Mouse (Mus musculus) forebrain, embryonic 13.5 days (tissue): ENCODE measurements around the gene Fam129a. TPM values are rescaled to one million over a fixed set of nuclear protein-coding genes. Genes with fewer than 3 reads are reported as not detected.

Experiments used
- ATAC-seq: fragments of 200-750 bp; cut with Nextera tagmentation; 2 replicates; pipeline ENCODE4 v1.8.0; 2017
- H3K27ac ChIP-seq: fragments of 300-500 bp; sonication (generic); 2 replicates; pipeline ENCODE4 v1.5.1; 2015; ENCODE audit warnings: inconsistent platforms, mild to moderate bottlenecking, moderate library complexity
- H3K27me3 ChIP-seq: fragments of 300-500 bp; sonication (generic); 2 replicates; pipeline ENCODE4 v1.6.1; 2015; ENCODE audit warnings: mild to moderate bottlenecking, inconsistent platforms
- H3K36me3 ChIP-seq: fragments of 300-500 bp; sonication (generic); 2 replicates; pipeline ENCODE4 v1.6.1; 2015; ENCODE audit warnings: mild to moderate bottlenecking, inconsistent platforms; ENCODE audit not compliant: poor library complexity, severe bottlenecking
- H3K4me1 ChIP-seq: fragments of 300-500 bp; sonication (generic); 2 replicates; pipeline ENCODE4 v1.6.1; 2015; ENCODE audit warnings: inconsistent platforms
- H3K4me2 ChIP-seq: fragments of 300-500 bp; sonication (generic); 2 replicates; pipeline ENCODE4 v1.6.1; 2015; ENCODE audit warnings: inconsistent platforms, mild to moderate bottlenecking, moderate library complexity
- H3K4me3 ChIP-seq: fragments of 300-500 bp; sonication (generic); 2 replicates; pipeline ENCODE4 v1.5.1; 2015; ENCODE audit warnings: mild to moderate bottlenecking, inconsistent platforms
- H3K9ac ChIP-seq: fragments of 300-500 bp; sonication (generic); 2 replicates; pipeline ENCODE4 v1.6.1; 2015; ENCODE audit warnings: mild to moderate bottlenecking, inconsistent platforms
- H3K9me3 ChIP-seq: fragments of 300-500 bp; sonication (generic); replicated peaks from 2 replicates; pipeline ENCODE4 v1.6.1; 2016; ENCODE audit warnings: inconsistent platforms
- WGBS: fragments of 180-500 bp; shearing (Covaris S2); methylation state at CpG from one replicate; pipeline ENCODE4 v1.1.7; 2015; 5-methylcytosine and 5-hydroxymethylcytosine counted together
- polyA plus RNA-seq: library from polyadenylated mRNA; unstranded; fragments of >200 nt; fragmentation: Nextera tagmentation; extraction: Ambion mirVana; gene quantifications from 2 replicates; pipeline ENCODE4 v1.2.1, GENCODE M21; 2015

The Fam129a gene
- polyA plus RNA-seq, 1 experiment from 2014 or later = 1.3 TPM

DNA sequence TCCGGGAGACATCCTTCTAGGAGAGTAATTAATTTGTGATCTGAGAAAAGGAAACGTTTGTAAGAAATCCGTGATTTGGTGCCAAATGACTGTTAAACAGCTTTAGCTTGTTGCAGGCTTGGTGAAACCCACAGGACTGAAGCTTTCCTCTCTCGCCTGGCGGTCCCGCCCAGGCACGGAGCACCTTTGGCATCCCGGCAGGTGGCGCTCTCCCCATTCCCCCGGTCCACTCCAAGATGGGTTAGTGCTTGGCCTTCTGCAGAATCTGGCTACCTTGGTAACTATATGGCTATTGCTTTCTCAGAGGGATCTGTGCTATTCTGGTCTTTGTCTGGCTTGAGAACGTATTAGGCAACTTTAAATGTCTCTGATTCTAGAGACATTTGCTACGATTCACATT lies 6.6 kb upstream of the Fam129a start:
- H3K9me3 ChIP-seq = no peaks in the 10 kb centered on the region
- no peaks in the 10 kb centered on the region for H3K27me3 ChIP-seq
- WGBS = 18% methylated on average over 12 of the region's 12 CpGs
- peak; percentile 76 for ATAC-seq
- no peak overlapping the region for H3K4me3 ChIP-seq
- H3K9ac ChIP-seq = no peak overlapping the region
- H3K4me2 ChIP-seq = no peak overlapping the region
- peaks cover 3% of the 10 kb centered on the region; the same call in 1 of the 2 replicates for H3K4me1 ChIP-seq
- no peaks in the 10 kb centered on the region for H3K36me3 ChIP-seq
- H3K27ac ChIP-seq = no peak overlapping the region

DNA sequence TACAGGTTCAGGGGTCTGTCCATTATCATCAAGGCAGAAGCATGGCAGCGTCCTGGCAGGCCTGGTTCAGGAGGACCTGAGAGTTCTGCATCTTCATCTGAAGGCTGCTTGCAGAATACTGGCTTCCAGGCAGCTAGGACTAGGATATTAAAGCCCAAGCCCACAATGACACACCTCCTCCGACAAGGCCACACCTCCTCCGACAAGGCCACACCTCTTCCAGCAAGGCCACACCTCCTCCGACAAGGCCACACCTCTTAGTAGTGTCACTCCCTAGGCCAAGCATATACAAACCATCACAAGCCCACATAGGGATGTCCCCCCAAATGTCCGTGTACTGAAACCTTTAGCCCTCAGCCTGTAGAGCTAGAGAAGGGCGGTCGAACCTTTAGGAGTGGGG lies 2.3 kb upstream of the Fam129a start:
- H3K27me3 ChIP-seq = peaks cover 30% of the 10 kb centered on the region
- no peak overlapping the region for H3K4me2 ChIP-seq
- ATAC-seq = no peak; the same call in 1 of the 2 replicates
- no peak overlapping the region for H3K27ac ChIP-seq
- H3K4me1 ChIP-seq = peaks cover 12% of the 10 kb centered on the region
- WGBS = 71% methylated on average over 7 of the region's 7 CpGs
- no peak overlapping the region for H3K9ac ChIP-seq
- no peak overlapping the region for H3K4me3 ChIP-seq
- H3K9me3 ChIP-seq = no peaks in the 10 kb centered on the region
- no peaks in the 10 kb centered on the region for H3K36me3 ChIP-seq

DNA sequence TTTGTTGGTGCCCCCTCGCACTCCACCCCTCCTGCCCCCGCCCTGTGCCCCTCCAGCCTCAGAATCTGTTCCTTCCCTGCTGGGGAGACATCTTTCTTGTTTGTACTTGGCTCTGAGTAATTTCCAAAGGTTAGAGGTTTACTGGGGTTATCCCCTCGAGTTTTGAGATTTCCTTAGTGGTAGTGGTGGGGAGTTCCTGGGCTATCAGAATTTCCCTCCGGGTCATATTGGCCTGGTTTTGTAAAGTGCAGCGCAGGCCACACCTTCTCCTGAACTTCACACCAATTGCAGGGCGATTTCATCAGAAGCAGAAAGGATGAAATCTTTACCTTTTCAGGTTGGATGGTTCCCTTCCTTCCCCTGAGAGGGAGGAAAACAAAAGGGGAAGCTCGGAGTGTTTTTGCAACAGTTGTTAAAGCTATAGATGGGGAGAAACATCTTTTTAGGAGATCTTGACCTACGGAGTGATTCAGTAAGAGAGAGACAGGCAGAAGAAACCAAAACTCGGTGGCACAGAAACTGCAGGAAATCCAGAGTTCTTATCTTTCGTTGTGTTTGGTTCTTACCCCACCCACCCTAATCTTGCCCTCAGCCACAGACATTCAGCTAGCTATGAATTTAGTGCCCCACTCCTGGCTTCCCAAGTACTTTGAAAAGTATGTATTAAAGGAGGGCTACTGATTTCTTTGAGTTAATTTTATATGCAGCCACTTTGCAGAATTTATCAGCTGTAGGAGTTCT lies 1.0 kb downstream of the Fam129a start:
- no peak overlapping the region; the same call in 1 of the 2 replicates for H3K9ac ChIP-seq
- 35% methylated on average over 10 of the region's 10 CpGs for WGBS
- ATAC-seq = no peak
- H3K4me2 ChIP-seq = peak overlapping the region; percentile 74
- H3K27me3 ChIP-seq = peaks cover 30% of the 10 kb centered on the region
- H3K4me3 ChIP-seq = peak overlapping the region; percentile 40
- no peaks in the 10 kb centered on the region for H3K36me3 ChIP-seq
- no peak overlapping the region for H3K27ac ChIP-seq
- peaks cover 9% of the 10 kb centered on the region for H3K4me1 ChIP-seq
- H3K9me3 ChIP-seq = no peaks in the 10 kb centered on the region

DNA sequence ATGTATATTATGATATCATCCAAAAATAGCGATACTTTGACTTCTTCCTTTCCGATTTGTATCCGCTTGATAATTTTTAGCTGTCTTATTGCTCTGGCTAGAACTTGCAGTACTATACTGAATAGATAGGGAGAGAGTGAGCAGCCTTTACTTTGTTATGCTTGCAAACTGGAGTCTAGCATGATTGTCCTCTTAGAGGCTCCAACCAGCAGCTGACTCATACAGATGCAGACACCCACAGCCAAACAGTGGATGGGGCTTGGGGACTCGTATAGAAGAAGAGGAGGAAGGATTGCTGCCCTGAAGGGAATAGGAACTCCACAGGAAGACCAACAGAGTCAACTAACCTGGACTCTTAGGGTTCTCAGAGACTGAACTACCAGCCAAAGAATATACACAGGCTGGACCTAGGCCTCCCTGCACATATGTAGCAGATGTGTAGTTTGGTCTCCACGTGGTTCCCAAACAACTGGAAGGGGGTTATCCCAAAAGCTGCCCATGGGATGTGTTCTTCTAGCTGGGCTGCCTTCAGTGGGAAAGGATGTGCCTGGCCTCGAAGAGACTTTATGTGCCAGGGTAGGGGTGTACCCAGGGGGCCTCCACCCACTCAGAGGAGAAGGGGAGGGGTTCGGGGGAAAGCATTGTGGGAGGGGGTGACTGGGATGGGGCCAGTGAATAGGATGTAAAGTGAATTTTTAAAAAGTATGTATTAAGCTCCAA lies 1.8 kb downstream of the Fam129a start:
- ATAC-seq = no peak
- H3K4me3 ChIP-seq = no peak overlapping the region
- H3K4me1 ChIP-seq = peaks cover 9% of the 10 kb centered on the region
- peaks cover 30% of the 10 kb centered on the region for H3K27me3 ChIP-seq
- no peak overlapping the region for H3K9ac ChIP-seq
- no peak overlapping the region for H3K4me2 ChIP-seq
- no peaks in the 10 kb centered on the region for H3K36me3 ChIP-seq
- no peak overlapping the region for H3K27ac ChIP-seq
- no peaks in the 10 kb centered on the region for H3K9me3 ChIP-seq
- WGBS = 84% methylated on average over 7 of the region's 7 CpGs

DNA sequence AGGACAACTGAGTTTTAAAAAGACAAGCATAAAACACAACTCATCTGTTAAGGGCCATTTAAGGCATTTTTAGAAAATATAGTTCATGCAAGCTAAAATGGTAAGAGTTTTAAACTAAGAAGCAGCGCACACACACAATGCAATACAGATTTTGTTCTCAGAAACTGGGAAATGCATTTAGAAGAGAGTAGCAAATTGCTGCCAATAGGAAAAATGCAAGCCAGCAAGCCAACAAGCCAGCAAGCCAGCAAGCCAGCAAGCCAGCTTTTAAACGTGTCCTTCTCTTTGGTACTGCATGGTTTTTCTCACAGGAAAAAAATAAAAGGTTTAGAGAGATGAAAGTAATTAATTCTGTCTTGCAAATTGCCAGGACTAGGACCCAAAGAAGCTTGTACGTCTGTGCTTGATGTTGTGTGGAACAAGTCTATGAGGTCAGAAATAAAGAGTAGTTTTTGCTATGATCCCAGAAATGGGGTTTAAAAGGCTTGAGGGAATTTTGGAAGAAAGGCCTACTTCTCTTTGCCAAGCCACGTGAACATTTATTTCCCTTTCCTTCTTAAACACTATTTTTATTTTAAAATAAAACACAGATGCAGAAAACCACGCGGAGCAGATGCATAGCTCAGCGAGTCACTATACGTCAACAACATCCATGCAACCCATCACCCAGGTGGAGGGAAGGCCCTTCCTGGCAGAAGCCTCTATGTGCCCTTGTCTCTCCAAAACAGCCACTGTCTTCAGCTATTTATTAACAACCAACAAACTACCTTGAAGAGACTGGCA lies 9.4 kb downstream of the Fam129a start:
- H3K27me3 ChIP-seq = peaks cover 9% of the 10 kb centered on the region; the same call in 1 of the 2 replicates
- H3K27ac ChIP-seq = no peak overlapping the region
- no peak overlapping the region for H3K9ac ChIP-seq
- H3K4me1 ChIP-seq = no peaks in the 10 kb centered on the region
- H3K9me3 ChIP-seq = no peaks in the 10 kb centered on the region
- no peaks in the 10 kb centered on the region for H3K36me3 ChIP-seq
- no peak overlapping the region for H3K4me3 ChIP-seq
- 81% methylated on average over 8 of the region's 8 CpGs for WGBS
- H3K4me2 ChIP-seq = no peak overlapping the region
- ATAC-seq = no peak

DNA sequence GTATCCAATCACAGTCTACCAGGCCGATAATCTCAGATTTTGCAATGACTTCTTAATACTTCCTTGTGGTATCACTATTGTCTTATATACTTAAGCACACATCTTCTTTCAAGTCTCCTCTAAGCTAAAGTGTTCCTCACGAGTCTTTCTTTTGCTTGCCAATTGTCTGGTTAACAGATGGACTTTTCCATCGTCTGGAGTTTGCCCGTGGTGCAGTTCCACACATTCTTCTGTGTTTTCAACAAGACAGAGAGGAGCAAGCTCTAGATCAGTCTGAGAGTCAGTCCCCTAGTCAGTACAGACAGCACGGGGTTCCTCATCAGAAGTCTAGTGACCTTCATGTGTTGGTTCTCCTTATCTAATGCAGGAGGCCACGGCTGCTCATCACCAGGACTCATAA lies 10.5 kb downstream of the Fam129a start:
- no peak overlapping the region for H3K4me2 ChIP-seq
- no peak for ATAC-seq
- no peak overlapping the region for H3K4me3 ChIP-seq
- WGBS = 88% methylated on average over 6 of the region's 6 CpGs
- peaks cover 9% of the 10 kb centered on the region; the same call in 1 of the 2 replicates for H3K27me3 ChIP-seq
- no peaks in the 10 kb centered on the region for H3K9me3 ChIP-seq
- no peak overlapping the region for H3K27ac ChIP-seq
- H3K36me3 ChIP-seq = no peaks in the 10 kb centered on the region
- H3K4me1 ChIP-seq = peaks cover 7% of the 10 kb centered on the region; the same call in 1 of the 2 replicates
- no peak overlapping the region for H3K9ac ChIP-seq

DNA sequence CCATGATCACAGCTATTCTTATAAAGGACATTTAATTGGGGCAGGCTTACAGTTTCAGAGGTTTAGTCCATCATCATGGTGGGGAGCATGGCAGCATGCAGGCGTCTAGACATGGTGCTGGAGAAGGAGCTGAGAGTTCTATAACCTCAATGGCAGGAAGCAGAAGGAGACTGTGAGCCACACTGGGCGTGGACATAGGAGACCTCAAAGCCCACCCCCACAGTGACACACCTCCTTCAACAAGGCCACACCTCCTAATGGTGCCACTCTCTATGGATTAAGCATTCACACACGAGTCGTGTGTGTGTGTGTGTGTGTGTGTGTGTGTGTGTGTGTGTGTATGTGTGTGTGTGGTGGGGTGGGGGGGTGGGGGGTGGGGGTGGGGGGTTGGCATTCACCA lies 11.0 kb downstream of the Fam129a start:
- H3K4me2 ChIP-seq = no peak overlapping the region
- 61% methylated on average over 2 of the region's 4 CpGs for WGBS
- H3K4me3 ChIP-seq = no peak overlapping the region
- no peaks in the 10 kb centered on the region for H3K36me3 ChIP-seq
- no peak overlapping the region for H3K27ac ChIP-seq
- ATAC-seq = no peak
- peaks cover 7% of the 10 kb centered on the region; the same call in 1 of the 2 replicates for H3K4me1 ChIP-seq
- peaks cover 9% of the 10 kb centered on the region; the same call in 1 of the 2 replicates for H3K27me3 ChIP-seq
- H3K9ac ChIP-seq = no peak overlapping the region
- H3K9me3 ChIP-seq = no peaks in the 10 kb centered on the region

DNA sequence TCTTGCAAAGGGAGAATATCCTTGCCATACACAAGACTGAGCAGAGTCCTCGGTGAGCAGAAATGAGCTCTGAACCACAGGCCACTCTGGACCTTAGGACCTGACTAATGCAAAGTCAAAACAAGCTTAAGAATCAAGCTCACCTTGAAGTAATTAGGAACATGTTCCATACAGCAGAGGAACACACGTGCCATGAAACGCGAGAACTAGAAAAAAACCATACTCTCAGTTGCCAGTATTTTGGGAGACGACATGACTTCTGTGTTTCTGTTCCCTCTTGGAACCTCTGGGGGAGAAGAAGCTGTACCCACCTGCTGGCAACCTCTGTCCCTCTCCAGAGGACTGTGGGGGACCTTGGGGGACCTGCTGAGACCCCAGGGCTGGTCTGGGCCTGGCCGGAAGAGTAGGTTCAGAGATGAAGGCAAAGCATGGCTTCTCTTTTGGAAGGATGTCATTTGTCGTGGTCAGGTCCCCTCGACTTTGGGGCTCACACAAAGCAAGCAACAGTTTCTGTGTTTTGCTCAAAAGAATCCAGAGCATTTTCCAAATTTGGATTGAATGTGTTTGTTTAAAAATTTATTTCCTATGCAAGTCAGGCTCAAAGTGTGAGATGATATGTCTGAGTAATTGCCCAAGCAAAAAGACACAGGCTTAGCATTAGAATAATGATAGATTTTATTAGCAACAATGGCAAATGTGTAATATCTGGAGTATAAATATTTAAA lies 12.6 kb downstream of the Fam129a start:
- no peak overlapping the region for H3K4me3 ChIP-seq
- WGBS = 91% methylated on average over 8 of the region's 8 CpGs

DNA sequence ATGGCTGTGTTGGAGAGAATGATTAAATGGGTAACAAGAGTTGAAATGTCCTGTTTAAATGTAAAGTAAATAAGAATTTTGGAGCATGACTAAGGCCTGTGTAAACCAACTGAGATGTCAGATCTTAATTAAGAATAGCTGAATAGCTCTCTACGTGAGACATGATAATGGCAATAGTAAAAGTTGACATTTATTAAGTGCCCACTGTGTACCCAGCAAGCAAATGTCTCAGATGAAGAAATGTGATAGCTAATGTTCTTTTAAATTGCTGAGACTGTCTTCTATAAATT lies 13.1 kb downstream of the Fam129a start:
- 60% methylated on average over 1 of the region's 1 CpGs for WGBS
- no peak overlapping the region for H3K9ac ChIP-seq
- H3K27ac ChIP-seq = no peak overlapping the region
- no peaks in the 10 kb centered on the region for H3K9me3 ChIP-seq
- no peak for ATAC-seq
- no peak overlapping the region for H3K4me3 ChIP-seq
- peaks cover 9% of the 10 kb centered on the region; the same call in 1 of the 2 replicates for H3K27me3 ChIP-seq
- peaks cover 7% of the 10 kb centered on the region; the same call in 1 of the 2 replicates for H3K4me1 ChIP-seq
- no peaks in the 10 kb centered on the region for H3K36me3 ChIP-seq
- H3K4me2 ChIP-seq = no peak overlapping the region

More for the DNA sequence above, 12.6 kb downstream of the Fam129a start:
- no peak for ATAC-seq
- Histone ChIP-seq H3K27me3 (peaks cover 9% of the 10 kb centered on the region; the same call in 1 of the 2 replicates), H3K9me3 (no peaks in the 10 kb centered on the region), H3K4me2 (no peak overlapping the region), H3K27ac (no peak overlapping the region), H3K9ac (no peak overlapping the region), H3K4me1 (peaks cover 7% of the 10 kb centered on the region; the same call in 1 of the 2 replicates), H3K36me3 (no peaks in the 10 kb centered on the region)

DNA sequence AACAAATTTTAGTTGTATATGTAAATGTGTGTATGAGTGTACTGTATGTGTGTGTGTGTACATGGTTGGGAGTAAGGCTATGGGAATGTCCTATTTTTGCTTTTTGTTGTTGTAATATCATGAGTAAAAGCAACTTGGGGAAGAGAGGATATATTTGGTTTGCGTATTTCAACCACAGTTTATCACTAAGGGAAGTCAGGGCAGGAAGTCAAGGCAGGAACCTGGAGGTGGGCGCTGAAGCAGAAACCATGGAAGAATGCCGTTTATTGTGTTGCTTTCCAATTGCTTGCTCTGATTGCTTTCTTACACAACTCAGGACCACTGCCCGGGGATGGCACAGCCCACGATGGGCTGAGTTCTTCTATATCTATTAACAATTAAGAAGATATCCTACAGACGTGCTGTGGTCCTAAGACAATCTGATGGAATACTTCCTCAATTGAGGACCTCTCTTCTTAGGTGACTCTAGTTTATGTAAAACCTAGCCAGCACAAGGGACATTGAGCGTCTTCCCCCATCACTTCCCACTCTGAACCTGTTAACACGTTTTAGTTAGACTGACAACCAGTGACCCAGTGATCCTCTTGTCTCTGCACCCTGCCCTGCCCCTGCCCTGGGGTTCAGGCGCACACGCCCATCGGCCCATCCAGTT lies 13.7 kb downstream of the Fam129a start:
- no peak for ATAC-seq
- Histone ChIP-seq H3K4me2 (no peak overlapping the region), H3K4me3 (no peak overlapping the region), H3K9ac (no peak overlapping the region), H3K9me3 (no peaks in the 10 kb centered on the region), H3K36me3 (no peaks in the 10 kb centered on the region), H3K4me1 (peaks cover 7% of the 10 kb centered on the region; the same call in 1 of the 2 replicates), H3K27ac (no peak overlapping the region), H3K27me3 (peaks cover 9% of the 10 kb centered on the region; the same call in 1 of the 2 replicates)
- 84% methylated on average over 11 of the region's 11 CpGs for WGBS

DNA sequence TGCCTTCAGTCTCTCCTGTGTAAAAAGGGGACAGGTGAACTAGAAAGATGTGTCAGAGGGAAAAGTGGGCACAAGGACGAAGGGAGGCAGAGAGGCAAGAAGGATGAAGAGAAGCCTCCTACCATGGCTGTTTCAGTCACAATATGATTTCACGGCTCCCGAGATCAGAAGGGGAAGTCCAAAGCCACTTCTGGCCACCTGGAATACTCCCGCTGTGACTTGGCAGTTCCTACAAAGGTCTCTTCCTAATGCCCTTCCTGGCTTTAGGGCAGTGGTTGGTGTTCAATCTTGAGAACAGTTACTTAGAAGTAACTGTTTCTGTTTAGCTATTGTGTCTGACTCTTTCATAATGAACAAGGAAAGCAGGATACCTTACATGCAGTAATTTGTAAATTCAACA lies 14.7 kb downstream of the Fam129a start:
- 49% methylated on average over 4 of the region's 4 CpGs for WGBS

More for the DNA sequence above, 14.7 kb downstream of the Fam129a start:
- Histone ChIP-seq H3K4me2 (no peak overlapping the region), H3K4me1 (peaks cover 7% of the 10 kb centered on the region; the same call in 1 of the 2 replicates), H3K27me3 (peaks cover 9% of the 10 kb centered on the region; the same call in 1 of the 2 replicates), H3K9me3 (no peaks in the 10 kb centered on the region), H3K4me3 (no peak overlapping the region), H3K36me3 (no peaks in the 10 kb centered on the region), H3K9ac (no peak overlapping the region), H3K27ac (no peak overlapping the region)
- no peak for ATAC-seq
